Mouse (Mus musculus) heart, postnatal 0 days (tissue): Measurements from ENCODE around the gene Emc10.

Source experiments
- CTCF ChIP-seq: IDR thresholded peaks from 2 replicates; pipeline ENCODE4 v1.5.1; 2016; ENCODE audit warnings: antibody characterized with exemption, control low read depth, low read depth
- EP300 ChIP-seq: IDR thresholded peaks from 2 replicates; pipeline ENCODE4 v1.6.1; 2016; ENCODE audit warnings: antibody characterized with exemption, low read depth

- TF ChIP-seq EP300 (no peak), CTCF (no peak)
Measured at GRCm38 (mm10) chr7:44537009-44537408, 40.7 kb upstream of the Emc10 start.
